Comparison of ENCODE assay signal across 13 mouse cellular contexts in the genomic region with DNA sequence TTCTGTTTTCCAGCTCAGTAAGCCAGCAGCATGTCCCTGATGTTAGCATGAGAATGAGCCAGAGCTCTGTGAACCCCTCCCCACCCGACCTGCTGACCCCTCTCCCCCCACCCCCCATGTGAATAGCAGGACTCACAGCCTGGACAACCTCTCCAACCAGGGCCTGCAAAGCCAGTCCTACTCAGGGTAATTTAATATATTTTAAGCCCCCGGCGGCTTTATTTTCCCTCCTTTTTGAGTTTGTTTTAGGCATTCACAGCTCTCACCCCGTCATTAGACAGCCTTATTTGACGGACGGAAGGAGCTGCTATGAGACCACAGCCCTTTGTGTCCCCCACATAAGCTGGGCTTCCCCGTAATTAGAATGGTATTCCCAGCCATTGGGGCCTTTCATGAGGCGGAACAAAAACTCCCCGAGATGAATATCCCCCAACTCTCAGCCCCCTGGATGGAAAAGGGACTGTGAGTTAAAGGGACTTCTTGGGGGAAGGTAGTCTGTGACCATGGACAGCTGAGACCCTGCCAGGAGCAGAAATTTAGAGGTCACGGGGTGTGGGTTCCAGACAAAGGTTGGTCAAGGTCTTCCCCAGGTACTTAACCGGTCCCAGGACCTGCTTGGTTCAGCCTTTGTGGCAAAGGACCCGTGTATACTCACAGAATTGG.
DNase-seq lines count a peak whose midpoint lies in the region; ATAC-seq and TF ChIP-seq lines count a peak whose summit lies in the region.
"Had no signal": no experiment of that assay in that cellular context is flagged by ENCODE, and none has a peak within 500 bp of the region (broad histone marks: within the 10 kb centered on the region; RNA-seq: fewer than 3 reads in every experiment).

No protein-coding gene starts in this region.

- H3K27me3 ChIP-seq in midbrain, embryonic 10.5 days (ENCODE audit: low read depth, poor library complexity, severe bottlenecking) = peaks cover 100% of the 10 kb centered on the region
- peaks cover 28% of the 10 kb centered on the region for H3K27me3 ChIP-seq in midbrain, postnatal 0 days (ENCODE audit: insufficient read depth, low read length)
- peaks cover 99% of the 10 kb centered on the region for H3K27me3 ChIP-seq in hindbrain, embryonic 10.5 days (ENCODE audit: insufficient read depth, poor library complexity, severe bottlenecking)
- peaks cover 89% of the 10 kb centered on the region for H3K27me3 ChIP-seq in midbrain, embryonic 12.5 days
- no peaks in the 10 kb centered on the region for H3K27me3 ChIP-seq in cerebellum, adult 2 months (ENCODE audit: control insufficient read depth, insufficient read depth, low read length)

- no peak for ATAC-seq in midbrain, postnatal 0 days (ENCODE audit: low FRiP score)
- peak; percentile 48 for ATAC-seq in midbrain, embryonic 12.5 days (ENCODE audit: low FRiP score, low read depth)
- ATAC-seq: intestine, embryonic 16.5 days; Patski had no signal

- H3K9ac ChIP-seq in midbrain, postnatal 0 days (replicated peaks; ENCODE audit: low read length, poor library complexity, severe bottlenecking) = no peak overlapping the region
- 0 out of 2 replicates have a peak overlapping the region, but pooled peaks have one; percentile 6 for H3K9ac ChIP-seq in midbrain, embryonic 12.5 days (replicated peaks)

- H3K27ac ChIP-seq in midbrain, embryonic 10.5 days (replicated peaks) = peak overlapping the region; percentile 72
- no peak overlapping the region for H3K27ac ChIP-seq in midbrain, postnatal 0 days (ENCODE audit: low read depth, low read length)
- H3K27ac ChIP-seq in hindbrain, embryonic 10.5 days = peak overlapping the region; percentile 71
- peak overlapping the region; percentile 80 for H3K27ac ChIP-seq in midbrain, embryonic 12.5 days (replicated peaks)
- H3K27ac ChIP-seq in cerebellum, adult 2 months (ENCODE audit: insufficient read depth, low read length) = no peak overlapping the region
- H3K27ac ChIP-seq: kidney, postnatal 0 days had no signal

- H3K4me1 ChIP-seq in midbrain, embryonic 10.5 days = peaks cover 61% of the 10 kb centered on the region
- no peaks in the 10 kb centered on the region for H3K4me1 ChIP-seq in midbrain, postnatal 0 days (ENCODE audit: insufficient read depth, low read length)
- H3K4me1 ChIP-seq in hindbrain, embryonic 10.5 days (replicated peaks) = peaks cover 56% of the 10 kb centered on the region
- H3K4me1 ChIP-seq in midbrain, embryonic 12.5 days = peaks cover 70% of the 10 kb centered on the region
- H3K4me1 ChIP-seq in cerebellum, adult 2 months (ENCODE audit: control insufficient read depth, insufficient read depth, low read length) = no peaks in the 10 kb centered on the region; the same call in 1 of the 2 replicates

- no peaks in the 10 kb centered on the region for H3K36me3 ChIP-seq in midbrain, embryonic 10.5 days
- no peaks in the 10 kb centered on the region for H3K36me3 ChIP-seq in midbrain, postnatal 0 days (ENCODE audit: insufficient read depth, low read length)
- no peaks in the 10 kb centered on the region for H3K36me3 ChIP-seq in hindbrain, embryonic 10.5 days
- no peaks in the 10 kb centered on the region for H3K36me3 ChIP-seq in midbrain, embryonic 12.5 days

- peak; percentile 57 for DNase-seq in midbrain, embryonic 10.5 days (ENCODE audit: low spot score)
- no peak for DNase-seq in midbrain, postnatal 0 days (ENCODE audit: low spot score)
- DNase-seq in hindbrain, embryonic 10.5 days (ENCODE audit: low spot score) = peak; percentile 49
- DNase-seq in cerebellum, adult 2 months = no peak
- DNase-seq in T-cell, adult 2 months (ENCODE audit: low spot score) = no peak
- no peak for DNase-seq in frontal cortex, postnatal 10 days (ENCODE audit: low spot score in 2 of 2)
- DNase-seq in heart, postnatal 36 days = no peak
- DNase-seq: cerebellum, adult 18-20 months; heart, postnatal 10 days had no signal

- H3K9me3 ChIP-seq in midbrain, embryonic 10.5 days (replicated peaks) = no peaks in the 10 kb centered on the region
- no peaks in the 10 kb centered on the region for H3K9me3 ChIP-seq in midbrain, postnatal 0 days (ENCODE audit: low read length)
- H3K9me3 ChIP-seq in hindbrain, embryonic 10.5 days = no peaks in the 10 kb centered on the region
- no peaks in the 10 kb centered on the region for H3K9me3 ChIP-seq in midbrain, embryonic 12.5 days

- WGBS in midbrain, embryonic 10.5 days = 11% methylated on average over 12 of the region's 12 CpGs
- 26% methylated on average over 12 of the region's 12 CpGs for WGBS in midbrain, postnatal 0 days
- WGBS in hindbrain, embryonic 10.5 days = 16% methylated on average over 12 of the region's 12 CpGs
- WGBS in midbrain, embryonic 12.5 days = 6% methylated on average over 12 of the region's 12 CpGs
- whole genome bisulfite sequencing in cerebellum, adult 2 months = 73% methylated on average over 12 of the region's 12 CpGs

- H3K4me3 ChIP-seq in midbrain, embryonic 10.5 days = peak overlapping the region; percentile 23; the same call in 1 of the 2 replicates
- H3K4me3 ChIP-seq in midbrain, postnatal 0 days (ENCODE audit: low read depth, low read length) = no peak overlapping the region
- H3K4me3 ChIP-seq in hindbrain, embryonic 10.5 days = 0 out of 2 replicates have a peak overlapping the region, but pooled peaks have one; percentile 14
- H3K4me3 ChIP-seq in midbrain, embryonic 12.5 days = no peak overlapping the region
- H3K4me3 ChIP-seq in cerebellum, adult 2 months (replicated peaks; ENCODE audit: insufficient read depth, low read depth, low read length) = no peak overlapping the region

- TF ChIP-seq POLR2A in cerebellum, adult 2 months (IDR thresholded peaks at IDR 0.05; ENCODE audit: borderline replicate concordance, insufficient read depth, low read length) = no peak

- H3K4me2 ChIP-seq in midbrain, postnatal 0 days (ENCODE audit: low read depth, low read length, poor library complexity, severe bottlenecking) = no peak overlapping the region
- 0 out of 2 replicates have a peak overlapping the region, but pooled peaks have one; percentile 14 for H3K4me2 ChIP-seq in midbrain, embryonic 12.5 days (replicated peaks)

- intact Hi-C loops in heart, postnatal 36 days (cut with DNase I) = no loop called here

- no peak for TF ChIP-seq CTCF in midbrain, postnatal 0 days (IDR thresholded peaks at IDR 0.05)
- no peak for TF ChIP-seq CTCF in cerebellum, adult 2 months (IDR thresholded peaks at IDR 0.05; ENCODE audit: borderline replicate concordance, insufficient read depth, low read depth, low read length)

Comparison
In these comparisons a context has a peak if more than half of its experiments do, and no peak if none do; other contexts are left out.
1. DNase-seq: peak in midbrain, embryonic 10.5 days (single experiment) and hindbrain, embryonic 10.5 days (single experiment); none in midbrain, postnatal 0 days (single experiment), cerebellum, adult 2 months (0 of 2), T-cell, adult 2 months (single experiment), frontal cortex, postnatal 10 days (0 of 2) and heart, postnatal 36 days (0 of 2).
2. H3K27ac ChIP-seq: peak in midbrain, embryonic 10.5 days (single experiment), hindbrain, embryonic 10.5 days (single experiment) and midbrain, embryonic 12.5 days (single experiment); none in midbrain, postnatal 0 days (single experiment) and cerebellum, adult 2 months (single experiment).
3. H3K4me3 ChIP-seq: peak in midbrain, embryonic 10.5 days (single experiment) and hindbrain, embryonic 10.5 days (single experiment); none in midbrain, postnatal 0 days (single experiment), midbrain, embryonic 12.5 days (single experiment) and cerebellum, adult 2 months (single experiment).